ENCODE assay signal across 24 mouse cellular contexts in the genomic region with DNA sequence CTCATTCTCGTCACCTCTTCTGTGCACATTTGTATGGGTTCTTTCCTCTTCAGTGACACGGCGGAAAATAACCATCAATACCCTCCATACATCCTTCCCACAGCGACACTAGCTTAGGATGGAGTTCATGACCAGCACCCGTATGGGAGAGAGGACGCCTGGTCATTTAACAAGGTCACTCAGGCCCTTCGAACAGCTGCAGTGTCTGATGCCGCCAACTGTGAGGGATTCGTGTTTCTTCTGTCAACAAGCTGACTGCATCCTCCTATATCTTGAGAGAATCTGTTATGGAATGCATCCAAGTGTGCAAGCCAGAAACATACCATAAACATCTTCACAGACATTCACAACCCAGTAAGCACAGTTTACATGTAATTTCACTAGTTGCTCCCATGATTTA.
DNase-seq lines count a peak whose midpoint lies in the region; ATAC-seq and TF ChIP-seq lines count a peak whose summit lies in the region.
"Had no signal": no experiment of that assay in that cellular context is flagged by ENCODE, and none has a peak within 500 bp of the region (broad histone marks: within the 10 kb centered on the region; RNA-seq: fewer than 3 reads in every experiment).

No protein-coding gene starts in this region.

- no peak overlapping the region for H3ac ChIP-seq in myocyte (ENCODE audit: control insufficient read depth, insufficient read length)

- no peak overlapping the region for H3K9ac ChIP-seq in limb, embryonic 13.5 days
- H3K9ac ChIP-seq: forebrain, embryonic 15.5 days; liver, embryonic 14.5 days; midbrain, embryonic 15.5 days had no signal

- intact Hi-C loops in heart, postnatal 10 days (cut with DNase I), result no loop called here

- ATAC-seq in limb, embryonic 13.5 days (ENCODE audit: low FRiP score, low read depth), result 0 out of 2 replicates have a peak, but pooled peaks have one; percentile 21
- no peak for ATAC-seq in megakaryocyte progenitor cell, adult 5-6 weeks (replicated peaks; ENCODE audit: poor library complexity)
- ATAC-seq: forebrain, embryonic 15.5 days; hindbrain, embryonic 16.5 days; midbrain, embryonic 15.5 days; Patski had no signal

- 81% methylated on average over 9 of the region's 9 CpGs for WGBS in limb, embryonic 13.5 days
- WGBS in limb, embryonic 10.5 days, result 84% methylated on average over 9 of the region's 9 CpGs

- no peak overlapping the region for H3K27ac ChIP-seq in limb, embryonic 13.5 days
- no peak overlapping the region for H3K27ac ChIP-seq in limb, embryonic 10.5 days
- H3K27ac ChIP-seq: forebrain, embryonic 15.5 days; gastrocnemius, adult 2 months; liver, embryonic 14.5 days; midbrain, embryonic 10.5 days; midbrain, embryonic 15.5 days had no signal

- no peak for TF ChIP-seq CTCF in brain, embryonic 14.5 days (IDR thresholded peaks at IDR 0.05; ENCODE audit: borderline replicate concordance, extremely low read depth, insufficient read depth, insufficient read length)

- H3K4me3 ChIP-seq in limb, embryonic 13.5 days, result no peak overlapping the region
- H3K4me3 ChIP-seq in limb, embryonic 10.5 days, result no peak overlapping the region
- no peak overlapping the region for H3K4me3 ChIP-seq in myocyte
- H3K4me3 ChIP-seq: forebrain, embryonic 15.5 days; gastrocnemius, adult 2 months; midbrain, embryonic 10.5 days; midbrain, embryonic 15.5 days had no signal

- no peak overlapping the region for H3K4me2 ChIP-seq in limb, embryonic 13.5 days (replicated peaks)
- H3K4me2 ChIP-seq in myocyte (ENCODE audit: low read depth), result no peak overlapping the region
- H3K4me2 ChIP-seq: forebrain, embryonic 15.5 days; midbrain, embryonic 15.5 days had no signal

- H3K36me3 ChIP-seq in limb, embryonic 13.5 days, result no peaks in the 10 kb centered on the region
- no peaks in the 10 kb centered on the region for H3K36me3 ChIP-seq in limb, embryonic 10.5 days
- no peaks in the 10 kb centered on the region for H3K36me3 ChIP-seq in myocyte (ENCODE audit: control insufficient read depth, insufficient read depth)
- H3K36me3 ChIP-seq: forebrain, embryonic 15.5 days; midbrain, embryonic 10.5 days; midbrain, embryonic 15.5 days had no signal

- no peaks in the 10 kb centered on the region for H3K9me3 ChIP-seq in limb, embryonic 13.5 days
- no peaks in the 10 kb centered on the region for H3K9me3 ChIP-seq in limb, embryonic 10.5 days (replicated peaks)
- H3K9me3 ChIP-seq: forebrain, embryonic 15.5 days; midbrain, embryonic 10.5 days; midbrain, embryonic 15.5 days had no signal

- H3K27me3 ChIP-seq in limb, embryonic 13.5 days, result no peaks in the 10 kb centered on the region
- H3K27me3 ChIP-seq in limb, embryonic 10.5 days (ENCODE audit: low read depth, poor library complexity, severe bottlenecking), result no peaks in the 10 kb centered on the region
- no peaks in the 10 kb centered on the region for H3K27me3 ChIP-seq in myocyte (ENCODE audit: control insufficient read depth, insufficient read depth, insufficient read length)
- H3K27me3 ChIP-seq: forebrain, embryonic 15.5 days; midbrain, embryonic 15.5 days; Patski had no signal

- H3K4me1 ChIP-seq in limb, embryonic 13.5 days, result no peaks in the 10 kb centered on the region
- H3K4me1 ChIP-seq in limb, embryonic 10.5 days, result 0 out of 2 replicates have a peak, but pooled peaks cover 8% of the 10 kb centered on the region
- H3K4me1 ChIP-seq: forebrain, embryonic 15.5 days; midbrain, embryonic 15.5 days had no signal

- TF ChIP-seq POLR2A in brain, embryonic 14.5 days (IDR thresholded peaks at IDR 0.05; ENCODE audit: borderline replicate concordance, extremely low read depth, insufficient read depth, insufficient read length, poor library complexity, severe bottlenecking), result no peak
- TF ChIP-seq POLR2A in myocyte (IDR thresholded peaks at IDR 0.05; ENCODE audit: insufficient read length, low read depth), result no peak

- peak; percentile 79 for DNase-seq in heart, adult 11 months
- no peak for DNase-seq in heart, postnatal 10 days
- no peak for DNase-seq in limb, embryonic 10.5 days (ENCODE audit: low spot score)
- peak; percentile 33 for DNase-seq in brain, embryonic 14.5 days (ENCODE audit: low read depth)
- DNase-seq: adrenal gland, postnatal 14 days; cerebellum, adult 18-20 months; cerebellum, postnatal 10 days; gastrocnemius, adult 2 months; gastrocnemius, postnatal 36 days; kidney, adult 18-20 months; kidney, postnatal 36 days; liver; right cerebral cortex, postnatal 25 days; thymus, adult 2 months; thymus, postnatal 36 days had no signal

- no peaks in the 10 kb centered on the region for H3K79me2 ChIP-seq in myocyte (ENCODE audit: control insufficient read depth, insufficient read depth)

TF ChIP-seq in myocyte, 11 proteins besides CTCF, POLR2A, EP300 and RAD21:
- TF ChIP-seq MYOD1 (IDR thresholded peaks at IDR 0.05; ENCODE audit: control insufficient read depth in 1 of 3, insufficient read length in 2 of 3, low read depth in 2 of 3), result peak in 2 of 3 experiments; percentile 80 to 89
- peak; percentile 32 to 82 (median 47) for TF ChIP-seq MYOG (IDR thresholded peaks at IDR 0.05; ENCODE audit: control insufficient read depth in 1 of 3, insufficient read depth in 1 of 3, insufficient read length in 2 of 3, low read depth in 2 of 3)
- TF ChIP-seq MAX (IDR thresholded peaks at IDR 0.05; ENCODE audit: low read depth), result no peak
- TF ChIP-seq TCF12 (IDR thresholded peaks at IDR 0.05; ENCODE audit: insufficient read depth, poor library complexity, severe bottlenecking), result peak; percentile 33
- TF ChIP-seq TCF3 (IDR thresholded peaks at IDR 0.05; ENCODE audit: insufficient read length, low read depth), result peak; percentile 33

Comparison
In these comparisons a context has a peak if more than half of its experiments do, and no peak if none do; other contexts are left out.
1. DNase-seq: peak in heart, adult 11 months (single experiment) and brain, embryonic 14.5 days (single experiment); none in heart, postnatal 10 days (0 of 2) and limb, embryonic 10.5 days (single experiment).